Mouse (Mus musculus): ENCODE data around the gene Wdr95. TPM values are rescaled to one million over a fixed set of nuclear protein-coding genes. Genes with fewer than 3 reads are reported as not detected.

Gene Wdr95
- polyA plus RNA-seq, 1 experiment from 2014 or later = 0.24 TPM

GRCm38 (mm10) chr5:149583507-149583906 is 55.0 kb downstream of the Wdr95 start:
- Histone ChIP-seq H3K9ac (ENCODE audit: low read depth, low read length) (no peak overlapping the region), H3K27me3 (replicated peaks; ENCODE audit: control insufficient read depth, insufficient read depth, low read length) (no peaks in the 10 kb centered on the region), H3K9me3 (ENCODE audit: control insufficient read depth, low read length) (no peaks in the 10 kb centered on the region), H3K4me3 (ENCODE audit: low read length) (no peak overlapping the region), H3K4me1 (ENCODE audit: control insufficient read depth, insufficient read depth, low read depth, low read length) (no peaks in the 10 kb centered on the region), H3K27ac (ENCODE audit: low read depth, low read length) (no peak overlapping the region), H3K36me3 (ENCODE audit: control insufficient read depth, insufficient read depth, low read length) (no peaks in the 10 kb centered on the region), H3K4me2 (ENCODE audit: low read length) (no peak overlapping the region)
- no peak for ATAC-seq
- WGBS = 29% methylated on average over 8 of the region's 8 CpGs

GRCm38 (mm10) chr5:149584154-149584655 is 55.7 kb downstream of the Wdr95 start:
- no peaks in the 10 kb centered on the region for H3K9me3 ChIP-seq (ENCODE audit: control insufficient read depth, low read length)
- H3K27me3 ChIP-seq (replicated peaks; ENCODE audit: control insufficient read depth, insufficient read depth, low read length) = no peaks in the 10 kb centered on the region
- WGBS = 62% methylated on average over 8 of the region's 8 CpGs
- H3K27ac ChIP-seq (ENCODE audit: low read depth, low read length) = no peak overlapping the region
- no peak overlapping the region for H3K4me2 ChIP-seq (ENCODE audit: low read length)
- H3K9ac ChIP-seq (ENCODE audit: low read depth, low read length) = no peak overlapping the region
- ATAC-seq = peak; percentile 67
- H3K36me3 ChIP-seq (ENCODE audit: control insufficient read depth, insufficient read depth, low read length) = no peaks in the 10 kb centered on the region
- no peaks in the 10 kb centered on the region for H3K4me1 ChIP-seq (ENCODE audit: control insufficient read depth, insufficient read depth, low read depth, low read length)
- no peak overlapping the region for H3K4me3 ChIP-seq (ENCODE audit: low read length)

DNA sequence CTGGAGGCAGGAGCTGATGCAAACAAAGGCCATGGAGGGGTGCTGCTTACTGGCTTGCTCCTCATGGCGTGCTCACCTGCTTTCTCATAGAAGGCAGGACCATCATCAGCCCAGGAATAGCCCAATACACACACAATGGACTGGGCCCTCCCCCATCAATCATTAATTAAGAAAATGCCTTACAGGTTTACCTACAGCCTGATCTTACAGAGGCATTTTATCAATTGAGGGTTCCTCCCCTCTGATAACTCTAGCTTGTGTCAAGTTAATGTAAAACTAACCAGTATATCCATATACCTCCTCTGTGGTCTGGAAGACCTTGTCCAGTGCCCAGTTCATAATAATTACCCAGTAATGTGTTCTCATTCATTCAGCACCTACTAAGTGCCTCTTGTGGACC is 56.8 kb downstream of the Wdr95 start:
- no peaks in the 10 kb centered on the region for H3K36me3 ChIP-seq (ENCODE audit: control insufficient read depth, insufficient read depth, low read length)
- no peaks in the 10 kb centered on the region for H3K9me3 ChIP-seq (ENCODE audit: control insufficient read depth, low read length)
- H3K27ac ChIP-seq (ENCODE audit: low read depth, low read length) = no peak overlapping the region
- no peaks in the 10 kb centered on the region for H3K27me3 ChIP-seq (replicated peaks; ENCODE audit: control insufficient read depth, insufficient read depth, low read length)
- no peaks in the 10 kb centered on the region for H3K4me1 ChIP-seq (ENCODE audit: control insufficient read depth, insufficient read depth, low read depth, low read length)
- H3K4me3 ChIP-seq (ENCODE audit: low read length) = no peak overlapping the region
- H3K9ac ChIP-seq (ENCODE audit: low read depth, low read length) = no peak overlapping the region
- WGBS = 90% methylated on average over 1 of the region's 1 CpGs
- H3K4me2 ChIP-seq (ENCODE audit: low read length) = no peak overlapping the region
- no peak for ATAC-seq

DNA sequence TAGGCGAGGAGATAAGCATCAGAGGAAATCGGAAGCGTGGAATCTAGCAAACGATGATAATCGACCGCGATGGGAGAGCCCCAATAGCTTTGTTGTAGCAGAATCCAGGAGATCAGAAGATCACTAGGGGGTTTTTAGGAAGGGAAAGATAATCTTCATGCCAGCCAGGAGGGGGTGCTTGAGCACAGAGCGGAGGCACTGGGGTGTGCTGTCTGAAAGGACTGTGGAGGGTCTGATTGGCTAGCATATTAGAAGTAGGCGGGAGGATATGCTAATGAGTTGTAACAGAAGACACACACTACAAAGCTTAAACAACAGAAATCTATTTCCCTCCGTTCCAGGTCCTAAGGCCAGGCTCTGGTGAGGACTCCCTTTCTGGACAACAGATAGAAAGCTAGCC is 57.4 kb downstream of the Wdr95 start:
- Histone ChIP-seq H3K4me1 (ENCODE audit: control insufficient read depth, insufficient read depth, low read depth, low read length) (no peaks in the 10 kb centered on the region), H3K9me3 (ENCODE audit: control insufficient read depth, low read length) (no peaks in the 10 kb centered on the region), H3K27me3 (replicated peaks; ENCODE audit: control insufficient read depth, insufficient read depth, low read length) (no peaks in the 10 kb centered on the region), H3K36me3 (ENCODE audit: control insufficient read depth, insufficient read depth, low read length) (no peaks in the 10 kb centered on the region), H3K4me3 (ENCODE audit: low read length) (no peak overlapping the region), H3K27ac (ENCODE audit: low read depth, low read length) (no peak overlapping the region), H3K4me2 (ENCODE audit: low read length) (no peak overlapping the region), H3K9ac (ENCODE audit: low read depth, low read length) (no peak overlapping the region)
- ATAC-seq = no peak
- 65% methylated on average over 10 of the region's 10 CpGs for WGBS

DNA sequence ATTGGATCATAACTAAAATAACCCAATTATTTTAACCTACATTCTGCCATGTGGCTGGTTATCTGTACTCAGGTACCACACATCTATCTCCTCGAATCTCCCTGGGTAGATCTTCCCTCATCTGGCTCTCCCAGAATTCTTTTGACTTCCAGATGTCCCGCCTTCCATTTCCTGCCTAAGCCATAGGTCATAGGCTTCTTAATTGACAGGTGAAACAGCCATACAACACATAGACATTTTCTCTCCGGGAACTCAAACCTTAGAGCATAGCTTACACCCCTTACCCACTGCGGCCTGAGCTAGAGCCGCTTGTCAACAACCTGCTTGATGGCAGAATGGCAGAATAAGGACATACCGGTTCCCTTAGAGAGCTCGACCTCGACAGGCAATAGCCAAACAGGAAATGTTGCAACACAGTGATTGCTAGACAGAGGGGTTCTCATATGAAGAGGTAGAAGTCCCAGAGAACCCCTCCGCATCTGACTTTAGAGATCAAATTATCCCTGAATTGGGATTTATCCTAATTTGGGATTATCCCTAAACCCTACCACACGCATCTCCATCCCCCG is 58.9 kb downstream of the Wdr95 start:
- H3K4me1 ChIP-seq (ENCODE audit: control insufficient read depth, insufficient read depth, low read depth, low read length) = no peaks in the 10 kb centered on the region
- H3K4me2 ChIP-seq (ENCODE audit: low read length) = no peak overlapping the region
- H3K9me3 ChIP-seq (ENCODE audit: control insufficient read depth, low read length) = no peaks in the 10 kb centered on the region
- no peaks in the 10 kb centered on the region for H3K36me3 ChIP-seq (ENCODE audit: control insufficient read depth, insufficient read depth, low read length)
- H3K9ac ChIP-seq (ENCODE audit: low read depth, low read length) = no peak overlapping the region
- no peaks in the 10 kb centered on the region for H3K27me3 ChIP-seq (replicated peaks; ENCODE audit: control insufficient read depth, insufficient read depth, low read length)
- ATAC-seq = no peak
- WGBS = 89% methylated on average over 11 of the region's 11 CpGs
- no peak overlapping the region for H3K4me3 ChIP-seq (ENCODE audit: low read length)
- H3K27ac ChIP-seq (ENCODE audit: low read depth, low read length) = no peak overlapping the region

GRCm38 (mm10) chr5:149588814-149589534 is 60.5 kb downstream of the Wdr95 start:
- H3K4me1 ChIP-seq (ENCODE audit: control insufficient read depth, insufficient read depth, low read depth, low read length) = no peaks in the 10 kb centered on the region
- no peak overlapping the region for H3K27ac ChIP-seq (ENCODE audit: low read depth, low read length)
- no peaks in the 10 kb centered on the region for H3K9me3 ChIP-seq (ENCODE audit: control insufficient read depth, low read length)
- no peak overlapping the region for H3K4me2 ChIP-seq (ENCODE audit: low read length)
- H3K4me3 ChIP-seq (ENCODE audit: low read length) = no peak overlapping the region
- no peak for ATAC-seq
- no peak overlapping the region for H3K9ac ChIP-seq (ENCODE audit: low read depth, low read length)
- no peaks in the 10 kb centered on the region for H3K36me3 ChIP-seq (ENCODE audit: control insufficient read depth, insufficient read depth, low read length)
- no peaks in the 10 kb centered on the region for H3K27me3 ChIP-seq (replicated peaks; ENCODE audit: control insufficient read depth, insufficient read depth, low read length)
- WGBS = 66% methylated on average over 7 of the region's 7 CpGs

DNA sequence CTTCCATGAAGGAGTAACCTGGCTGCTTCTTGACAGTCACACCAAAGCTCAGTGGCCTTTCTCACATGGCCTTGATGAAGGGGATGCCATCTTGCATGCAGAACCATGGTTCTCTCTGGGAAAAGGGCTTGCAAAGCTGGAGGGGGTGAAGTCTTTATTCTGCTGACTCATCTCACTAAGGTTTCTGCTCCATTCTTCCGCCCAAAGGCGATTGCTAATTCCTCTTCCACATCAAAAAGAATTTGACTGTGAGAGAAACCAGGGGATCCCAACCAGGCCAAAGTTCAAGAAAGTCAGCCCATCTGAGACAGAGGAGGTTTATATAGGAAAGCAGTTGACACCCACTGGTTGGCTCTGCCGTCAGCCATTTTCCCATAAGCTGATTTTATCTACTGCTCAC is 61.5 kb downstream of the Wdr95 start:
- H3K9ac ChIP-seq (ENCODE audit: low read depth, low read length) = no peak overlapping the region
- H3K9me3 ChIP-seq (ENCODE audit: control insufficient read depth, low read length) = no peaks in the 10 kb centered on the region
- H3K27me3 ChIP-seq (replicated peaks; ENCODE audit: control insufficient read depth, insufficient read depth, low read length) = no peaks in the 10 kb centered on the region
- ATAC-seq = no peak
- H3K4me3 ChIP-seq (ENCODE audit: low read length) = no peak overlapping the region
- 69% methylated on average over 3 of the region's 3 CpGs for WGBS
- no peak overlapping the region for H3K4me2 ChIP-seq (ENCODE audit: low read length)
- H3K27ac ChIP-seq (ENCODE audit: low read depth, low read length) = no peak overlapping the region
- H3K36me3 ChIP-seq (ENCODE audit: control insufficient read depth, insufficient read depth, low read length) = no peaks in the 10 kb centered on the region
- no peaks in the 10 kb centered on the region for H3K4me1 ChIP-seq (ENCODE audit: control insufficient read depth, insufficient read depth, low read depth, low read length)

DNA sequence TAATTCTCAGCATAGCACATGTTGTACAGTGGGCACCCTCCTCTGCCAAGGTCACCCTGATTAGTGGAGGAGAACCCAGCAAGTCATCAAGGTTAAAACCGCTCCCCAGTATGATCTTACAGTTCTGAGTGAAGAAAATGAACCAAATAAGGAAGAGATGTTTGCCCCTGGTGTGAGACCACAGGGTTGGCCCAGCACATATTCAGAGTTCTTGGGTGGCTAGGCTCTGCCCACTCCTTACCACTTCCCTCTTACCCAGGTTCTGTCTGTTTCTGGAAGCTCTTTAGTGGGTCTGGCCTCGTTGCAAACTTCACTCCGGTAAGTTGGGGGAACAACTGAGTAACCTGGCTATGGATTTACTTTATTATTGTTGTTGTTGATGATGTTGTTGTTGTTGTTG is 65.7 kb downstream of the Wdr95 start:
- Histone ChIP-seq H3K4me1 (ENCODE audit: control insufficient read depth, insufficient read depth, low read depth, low read length) (no peaks in the 10 kb centered on the region), H3K9me3 (ENCODE audit: control insufficient read depth, low read length) (no peaks in the 10 kb centered on the region), H3K27me3 (replicated peaks; ENCODE audit: control insufficient read depth, insufficient read depth, low read length) (no peaks in the 10 kb centered on the region), H3K36me3 (ENCODE audit: control insufficient read depth, insufficient read depth, low read length) (no peaks in the 10 kb centered on the region), H3K9ac (ENCODE audit: low read depth, low read length) (no peak overlapping the region), H3K27ac (ENCODE audit: low read depth, low read length) (no peak overlapping the region), H3K4me2 (ENCODE audit: low read length) (no peak overlapping the region), H3K4me3 (ENCODE audit: low read length) (no peak overlapping the region)
- WGBS = 89% methylated on average over 3 of the region's 3 CpGs
- ATAC-seq = no peak

- no peak overlapping the region for H3K4me3 ChIP-seq (ENCODE audit: low read length)
- H3K9ac ChIP-seq (ENCODE audit: low read depth, low read length) = no peak overlapping the region
- H3K27me3 ChIP-seq (replicated peaks; ENCODE audit: control insufficient read depth, insufficient read depth, low read length) = no peaks in the 10 kb centered on the region
- no peak overlapping the region for H3K27ac ChIP-seq (ENCODE audit: low read depth, low read length)
- H3K9me3 ChIP-seq (ENCODE audit: control insufficient read depth, low read length) = no peaks in the 10 kb centered on the region
- H3K4me2 ChIP-seq (ENCODE audit: low read length) = no peak overlapping the region
- H3K4me1 ChIP-seq (ENCODE audit: control insufficient read depth, insufficient read depth, low read depth, low read length) = no peaks in the 10 kb centered on the region
- ATAC-seq = no peak
- no peaks in the 10 kb centered on the region for H3K36me3 ChIP-seq (ENCODE audit: control insufficient read depth, insufficient read depth, low read length)
- 43% methylated on average over 18 of the region's 18 CpGs for WGBS
These were observed 68.9 kb downstream of the Wdr95 start for GRCm38 (mm10) chr5:149597351-149597750.

All from hindbrain, embryonic 16.5 days (tissue).